Mouse (Mus musculus): Measurements from ENCODE around the gene Ccna1. TPM values are rescaled to one million over a fixed set of nuclear protein-coding genes. Genes with fewer than 3 reads are reported as not detected.

The Ccna1 gene
- total and polyA plus RNA-seq, 3 experiments = not detected

DNA sequence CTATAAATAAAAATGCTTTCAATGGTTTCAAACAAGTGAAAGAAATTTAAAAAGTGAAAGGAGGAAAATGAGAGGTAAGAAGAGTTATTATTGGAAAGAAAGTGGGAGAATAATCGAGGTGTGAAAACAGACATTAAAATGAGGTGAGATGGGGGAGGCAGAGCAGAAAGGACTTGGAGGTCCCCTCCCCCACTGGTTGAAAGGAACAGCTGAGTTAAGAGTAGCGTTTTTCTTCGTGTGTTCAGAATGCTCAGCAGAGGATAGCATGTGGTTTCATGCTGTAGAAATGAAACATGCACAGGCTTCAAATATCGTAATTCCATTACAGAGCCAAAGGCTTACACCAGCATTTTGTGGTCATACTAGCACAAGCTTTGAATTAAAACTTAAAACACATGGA lies 42.8 kb downstream of the Ccna1 start:
- TF ChIP-seq GABPA (IDR thresholded peaks at IDR 0.05; ENCODE audit: insufficient replicate concordance, low read depth, low read length) (no peak), TBP (conservative IDR thresholded peaks at IDR 0.05; ENCODE audit: low read depth, low read length) (no peak), CHD2 (IDR thresholded peaks at IDR 0.05; ENCODE audit: low read length) (no peak), USF1 (IDR thresholded peaks at IDR 0.05; ENCODE audit: low read depth, low read length) (no peak), ELF1 (IDR thresholded peaks at IDR 0.05; ENCODE audit: low read depth, low read length) (no peak)
- H3K4me1 ChIP-seq (ENCODE audit: control insufficient read depth in 1 of 2, insufficient read depth in 2 of 2) = no peaks in the 10 kb centered on the region
- no peaks in the 10 kb centered on the region for H3K9me3 ChIP-seq (replicated peaks; ENCODE audit: low read length)
- no peak overlapping the region for H3K27ac ChIP-seq (ENCODE audit: insufficient read depth, low read depth)
- no peaks in the 10 kb centered on the region for H3K36me3 ChIP-seq (replicated peaks in 1 of 2; ENCODE audit: control insufficient read depth in 1 of 2, insufficient read depth in 1 of 2, low read length in 1 of 2)
- dilution Hi-C loops (cut with MboI; ENCODE audit: extremely low pct_ligation_motif_present, extremely low pct_unique_long_range_greater_than_20kb, low sequenced_read_pairs) (no loop called here), in situ Hi-C loops (cut with MboI; ENCODE audit: low pct_ligation_motif_present, low pct_unique_long_range_greater_than_20kb, low sequenced_read_pairs) (no loop called here)
- H3K79me2 ChIP-seq (replicated peaks; ENCODE audit: control insufficient read depth, extremely low read depth, insufficient read depth, poor library complexity, severe bottlenecking) = no peaks in the 10 kb centered on the region
- no peak overlapping the region for H3K4me2 ChIP-seq (ENCODE audit: insufficient read depth, low read depth, poor library complexity, severe bottlenecking)
- DNase-seq (ENCODE audit: extremely low read depth) = no peak
- no peak overlapping the region for H3K4me3 ChIP-seq (replicated peaks in 1 of 3; ENCODE audit: low read depth in 2 of 3, low read length in 2 of 3, poor library complexity in 1 of 3)
- peaks cover 22% of the 10 kb centered on the region for H3K27me3 ChIP-seq (replicated peaks)
- H3K9ac ChIP-seq (ENCODE audit: insufficient read depth, low read depth) = no peak overlapping the region

DNA sequence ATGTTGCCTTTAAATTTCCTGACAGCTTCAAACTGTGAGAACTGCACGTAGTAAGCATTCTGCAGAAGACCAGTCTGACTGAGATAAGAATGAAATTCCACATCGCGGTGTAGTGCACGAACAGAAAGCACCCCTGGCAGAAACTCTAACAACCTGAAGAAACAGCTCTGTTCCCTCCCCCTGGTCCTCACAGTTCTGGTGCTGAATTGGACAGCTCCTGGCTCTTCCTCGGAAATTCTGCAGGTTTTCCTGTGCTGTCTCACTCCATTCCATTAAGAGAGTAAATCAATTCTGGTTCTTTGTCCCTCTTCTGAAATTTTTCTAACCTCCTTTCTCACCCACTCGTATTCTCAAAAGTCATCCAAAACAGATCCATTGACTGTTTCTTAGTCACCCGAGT lies 43.6 kb downstream of the Ccna1 start:
- no peaks in the 10 kb centered on the region for H3K36me3 ChIP-seq (replicated peaks in 1 of 2; ENCODE audit: control insufficient read depth in 1 of 2, insufficient read depth in 1 of 2, low read length in 1 of 2)
- peaks cover 22% of the 10 kb centered on the region for H3K27me3 ChIP-seq (replicated peaks)
- H3K4me1 ChIP-seq (ENCODE audit: control insufficient read depth in 1 of 2, insufficient read depth in 2 of 2) = no peaks in the 10 kb centered on the region
- no peaks in the 10 kb centered on the region for H3K79me2 ChIP-seq (replicated peaks; ENCODE audit: control insufficient read depth, extremely low read depth, insufficient read depth, poor library complexity, severe bottlenecking)
- H3K4me2 ChIP-seq (ENCODE audit: insufficient read depth, low read depth, poor library complexity, severe bottlenecking) = no peak overlapping the region
- no peak overlapping the region for H3K27ac ChIP-seq (ENCODE audit: insufficient read depth, low read depth)
- H3K4me3 ChIP-seq (replicated peaks in 1 of 3; ENCODE audit: low read depth in 2 of 3, low read length in 2 of 3, poor library complexity in 1 of 3) = no peak overlapping the region
- TF ChIP-seq MYC (IDR thresholded peaks at IDR 0.05; ENCODE audit: low read depth, low read length) (no peak), MEF2A (IDR thresholded peaks at IDR 0.05; ENCODE audit: borderline replicate concordance, low read depth, low read length) (no peak), MAFK (IDR thresholded peaks at IDR 0.05; ENCODE audit: insufficient replicate concordance, low read length) (no peak), SIN3A (IDR thresholded peaks at IDR 0.05; ENCODE audit: low read length) (no peak), ZMIZ1 (IDR thresholded peaks at IDR 0.05; ENCODE audit: low read depth, low read length) (no peak), KAT2A (IDR thresholded peaks at IDR 0.05; ENCODE audit: insufficient replicate concordance, low read length) (no peak), JUN (IDR thresholded peaks at IDR 0.05; ENCODE audit: insufficient read depth, low read depth, low read length) (no peak), IRF4 (IDR thresholded peaks at IDR 0.05; ENCODE audit: low read depth, low read length) (no peak), MAZ (IDR thresholded peaks at IDR 0.05; ENCODE audit: low read depth, low read length) (no peak), RAD21 (IDR thresholded peaks at IDR 0.05; ENCODE audit: low read depth, low read length) (no peak), TCF12 (IDR thresholded peaks at IDR 0.05; ENCODE audit: low read depth, low read length) (no peak), HCFC1 (IDR thresholded peaks at IDR 0.05; ENCODE audit: low read depth, low read length) (no peak), ZC3H11A (IDR thresholded peaks at IDR 0.05; ENCODE audit: low read depth, low read length) (no peak), POLR2AphosphoS2 (IDR thresholded peaks at IDR 0.05; ENCODE audit: low read depth, low read length) (no peak), UBTF (IDR thresholded peaks at IDR 0.05; ENCODE audit: low read depth, low read length) (no peak), USF2 (conservative IDR thresholded peaks at IDR 0.05; ENCODE audit: low read depth, low read length) (no peak), NRF1 (IDR thresholded peaks at IDR 0.05; ENCODE audit: low read depth, low read length) (no peak)
- in situ Hi-C loops (cut with MboI; ENCODE audit: low pct_ligation_motif_present, low pct_unique_long_range_greater_than_20kb, low sequenced_read_pairs) (no loop called here), dilution Hi-C loops (cut with MboI; ENCODE audit: extremely low pct_ligation_motif_present, extremely low pct_unique_long_range_greater_than_20kb, low sequenced_read_pairs) (no loop called here)
- DNase-seq (ENCODE audit: extremely low read depth) = no peak
- no peak overlapping the region for H3K9ac ChIP-seq (ENCODE audit: insufficient read depth, low read depth)
- no peaks in the 10 kb centered on the region for H3K9me3 ChIP-seq (replicated peaks; ENCODE audit: low read length)

Measured in CH12.LX (cell line).